20 mouse cellular contexts compared by ENCODE assay signal in the genomic region with DNA sequence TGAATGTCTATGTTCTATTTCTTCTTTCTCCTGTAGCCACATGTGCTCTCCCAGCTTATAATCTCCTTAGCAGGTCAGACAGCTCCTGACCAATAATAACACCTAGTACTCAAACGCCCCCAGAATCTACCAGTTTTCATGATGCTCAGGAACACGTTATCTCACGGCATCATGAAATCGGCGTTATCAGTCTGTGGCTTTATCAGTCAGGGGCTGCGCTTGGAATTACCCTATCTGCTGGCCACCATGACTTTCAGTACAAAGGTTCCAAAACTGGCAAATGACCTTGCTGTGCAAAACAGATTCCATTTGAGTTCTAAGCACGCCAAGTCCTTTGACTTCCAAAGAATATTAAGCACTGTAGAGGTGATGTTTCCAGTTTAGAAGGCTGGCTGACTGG.
"Had no signal": no experiment of that assay in that cellular context is flagged by ENCODE, and none has a peak within 500 bp of the region (broad histone marks: within the 10 kb centered on the region; RNA-seq: fewer than 3 reads in every experiment).

No protein-coding gene starts in this region.

- DNase-seq: lung, adult 18-20 months; lung, embryonic 14.5 days; lung, postnatal 10 days; lung, postnatal 4 days; retina, postnatal 1 day; right cerebral cortex, postnatal 14 days; thymus, adult 2 months; thymus, postnatal 25 days; thymus, postnatal 4 days had no signal

- H3K36me3 ChIP-seq: limb, embryonic 15.5 days; midbrain, embryonic 13.5 days; neural tube, embryonic 13.5 days; neural tube, embryonic 15.5 days; stomach, embryonic 15.5 days had no signal

- H3K27me3 ChIP-seq: limb, embryonic 15.5 days; liver, embryonic 15.5 days; megakaryocyte, embryonic 14.5 days; midbrain, embryonic 13.5 days; neural tube, embryonic 13.5 days; neural tube, embryonic 15.5 days; stomach, embryonic 15.5 days had no signal

- H3K9ac ChIP-seq: limb, embryonic 15.5 days; liver, embryonic 15.5 days; lung, embryonic 14.5 days; midbrain, embryonic 13.5 days; neural tube, embryonic 13.5 days; neural tube, embryonic 15.5 days; stomach, embryonic 15.5 days had no signal

- H3K4me3 ChIP-seq: limb, embryonic 15.5 days; liver, embryonic 15.5 days; megakaryocyte, embryonic 14.5 days; midbrain, embryonic 10.5 days; midbrain, embryonic 13.5 days; myocyte; neural tube, embryonic 13.5 days; neural tube, embryonic 15.5 days; stomach, embryonic 15.5 days had no signal

- H3K4me1 ChIP-seq: limb, embryonic 15.5 days; liver, embryonic 15.5 days; megakaryocyte, embryonic 14.5 days; midbrain, embryonic 10.5 days; midbrain, embryonic 13.5 days; neural tube, embryonic 13.5 days; neural tube, embryonic 15.5 days; stomach, embryonic 15.5 days had no signal

- ATAC-seq: midbrain, embryonic 13.5 days; midbrain, embryonic 16.5 days had no signal

- H3K27ac ChIP-seq: limb, embryonic 15.5 days; liver, embryonic 15.5 days; midbrain, embryonic 10.5 days; midbrain, embryonic 13.5 days; neural tube, embryonic 13.5 days; neural tube, embryonic 15.5 days; stomach, embryonic 15.5 days; stomach, postnatal 0 days had no signal

- H3K9me3 ChIP-seq: limb, embryonic 15.5 days; liver, embryonic 15.5 days; megakaryocyte, embryonic 14.5 days; midbrain, embryonic 13.5 days; neural tube, embryonic 13.5 days; neural tube, embryonic 15.5 days; stomach, embryonic 15.5 days had no signal

- H3K4me2 ChIP-seq: limb, embryonic 15.5 days; liver, embryonic 15.5 days; lung, embryonic 14.5 days; midbrain, embryonic 13.5 days; neural tube, embryonic 13.5 days; neural tube, embryonic 15.5 days; stomach, embryonic 15.5 days had no signal
